Mouse (Mus musculus): Measurements from ENCODE around the gene Dpm2. TPM values are rescaled to one million over a fixed set of nuclear protein-coding genes. Genes with fewer than 3 reads are reported as not detected.

The Dpm2 gene
- total RNA-seq, 2 experiments from 2014 or later: 36.4 to 41.9 TPM

DNA sequence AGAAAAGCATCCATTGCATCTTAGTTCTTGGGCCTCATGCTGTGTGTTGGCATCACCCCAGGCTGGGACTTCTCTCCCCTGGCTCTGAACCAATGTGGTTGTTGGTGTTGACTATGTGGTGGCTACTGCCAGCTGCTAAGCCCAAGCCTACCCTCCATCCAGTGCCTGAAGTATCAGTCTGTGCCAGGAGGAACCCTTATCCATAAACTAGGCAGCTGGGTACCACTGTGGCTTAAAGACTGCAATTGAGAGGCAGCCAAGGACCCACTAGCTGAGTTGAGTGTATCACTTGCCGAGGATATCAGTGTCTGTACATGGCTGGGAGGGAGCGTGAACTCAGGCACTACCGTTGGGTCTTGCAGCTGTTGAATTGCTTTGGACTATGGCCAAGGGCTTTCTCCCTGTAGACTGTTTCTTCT lies 27.6 kb upstream of the Dpm2 start:
- DNase-seq (ENCODE audit: low spot score in 2 of 2): no peak

DNA sequence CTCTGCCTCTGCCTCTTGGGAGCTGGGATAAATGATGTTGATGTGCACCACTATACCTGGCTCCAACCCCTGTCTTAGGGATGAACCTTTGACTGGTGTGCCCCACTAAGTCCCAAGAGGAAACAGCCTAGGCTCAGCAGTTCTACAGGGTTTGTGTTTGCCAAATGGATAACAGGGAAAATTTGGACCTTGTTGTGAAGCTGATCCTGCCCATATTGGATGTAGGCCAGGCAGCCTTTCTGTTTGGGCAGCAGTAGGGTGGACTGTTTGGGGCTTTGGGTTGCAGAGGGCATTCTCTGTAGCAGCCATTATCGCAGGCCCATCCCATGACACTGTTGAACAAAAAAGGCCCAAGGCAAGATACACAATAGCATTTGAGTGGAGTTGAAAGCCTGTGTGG lies 23.7 kb upstream of the Dpm2 start:
- no peak for DNase-seq (ENCODE audit: low spot score in 2 of 2)

GRCm38 (mm10) chr2:32547380-32547779 lies 23.3 kb upstream of the Dpm2 start:
- no peak for DNase-seq (ENCODE audit: low spot score in 2 of 2)

GRCm38 (mm10) chr2:32547964-32548739 lies 22.5 kb upstream of the Dpm2 start:
- peak in 1 of 2 experiments; percentile 53 for DNase-seq (ENCODE audit: low spot score in 2 of 2)

DNA sequence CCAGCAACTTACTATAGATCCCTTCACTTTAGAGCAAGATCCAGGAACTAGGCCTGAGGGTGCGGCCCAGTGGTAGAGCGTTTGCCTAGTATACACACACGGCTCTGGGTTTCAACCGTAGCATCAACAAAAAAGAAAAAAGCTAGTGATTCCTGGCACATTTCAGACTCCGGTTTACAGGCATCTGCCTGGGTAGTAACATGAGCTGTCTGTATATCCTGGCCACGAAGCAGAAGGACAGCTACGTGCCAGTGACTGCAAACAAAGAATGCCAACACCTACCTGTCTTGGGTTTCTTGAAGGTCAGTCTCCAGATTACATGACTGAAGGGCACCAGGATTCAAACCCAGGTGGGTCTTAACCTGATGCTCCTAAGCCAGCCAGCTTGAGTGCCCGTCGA lies 21.5 kb upstream of the Dpm2 start:
- no peak for DNase-seq (ENCODE audit: low spot score in 2 of 2)

DNA sequence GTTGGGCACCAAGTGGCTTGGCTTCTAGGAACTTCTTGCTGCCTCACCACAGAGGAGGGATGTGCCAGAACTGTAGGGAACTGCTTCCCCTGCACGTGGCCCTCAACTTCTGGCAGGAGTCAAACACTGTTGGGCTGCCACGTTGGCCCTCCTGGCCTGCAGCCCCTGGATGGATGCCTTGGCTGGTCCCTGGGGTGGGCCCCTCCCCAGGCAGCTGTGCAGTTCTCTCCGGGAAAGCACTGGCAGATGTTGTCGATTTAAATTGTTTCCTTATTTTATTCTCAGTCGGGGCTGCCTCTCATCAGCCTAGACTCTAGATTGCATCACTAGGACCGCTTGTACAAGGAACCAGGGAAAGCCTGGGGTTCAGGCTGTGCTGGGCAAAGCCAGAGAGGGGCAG lies 20.9 kb upstream of the Dpm2 start:
- DNase-seq (ENCODE audit: low spot score in 2 of 2): peak; percentile 87

DNA sequence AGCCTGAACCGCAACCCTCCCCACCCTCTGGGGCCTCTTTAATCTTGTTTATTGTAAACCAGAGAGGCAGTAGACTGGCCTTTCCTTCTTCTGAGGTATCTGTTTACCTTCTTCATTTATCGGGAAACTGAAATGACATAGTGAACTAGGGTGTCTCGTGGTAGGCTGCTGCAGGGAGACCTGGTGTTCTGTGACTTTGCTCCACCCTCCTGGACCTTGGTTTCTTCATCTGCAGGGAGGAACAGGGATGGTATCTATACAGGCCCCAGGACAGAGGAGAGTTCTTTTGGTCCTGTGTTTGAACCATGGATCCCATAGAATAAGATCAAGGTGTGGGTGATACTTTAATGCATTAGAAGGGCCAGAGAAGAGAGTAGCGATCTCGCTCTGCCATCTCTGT lies 19.4 kb upstream of the Dpm2 start:
- DNase-seq (ENCODE audit: low spot score in 2 of 2): no peak

- DNase-seq (ENCODE audit: low spot score in 2 of 2): no peak
Observed at GRCm38 (mm10) chr2:32553592-32554148, 17.0 kb upstream of the Dpm2 start.

DNA sequence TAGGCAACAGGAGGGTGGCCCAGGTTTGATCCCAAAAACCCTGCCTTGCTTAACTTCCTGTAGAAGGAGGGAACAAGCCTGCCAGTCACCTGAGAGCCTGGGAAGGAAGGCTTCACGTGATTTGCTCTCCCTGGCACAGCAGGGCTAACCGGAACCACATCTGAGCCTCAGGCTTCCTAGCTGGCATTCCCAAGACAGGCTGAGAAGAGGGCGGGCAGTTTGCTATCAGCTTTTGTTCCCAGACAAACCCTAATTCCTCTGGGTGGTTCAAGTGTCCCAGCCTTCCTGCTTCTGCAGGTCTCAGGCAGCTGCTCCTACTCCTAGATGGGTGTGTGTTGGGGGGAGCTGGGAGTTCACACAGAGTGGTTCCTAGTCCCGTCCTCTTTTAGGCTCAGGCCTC lies 15.2 kb upstream of the Dpm2 start:
- no peak for DNase-seq (ENCODE audit: low spot score in 2 of 2)

- DNase-seq (ENCODE audit: low spot score in 2 of 2): no peak
Observed at GRCm38 (mm10) chr2:32556019-32556418, 14.6 kb upstream of the Dpm2 start.

DNA sequence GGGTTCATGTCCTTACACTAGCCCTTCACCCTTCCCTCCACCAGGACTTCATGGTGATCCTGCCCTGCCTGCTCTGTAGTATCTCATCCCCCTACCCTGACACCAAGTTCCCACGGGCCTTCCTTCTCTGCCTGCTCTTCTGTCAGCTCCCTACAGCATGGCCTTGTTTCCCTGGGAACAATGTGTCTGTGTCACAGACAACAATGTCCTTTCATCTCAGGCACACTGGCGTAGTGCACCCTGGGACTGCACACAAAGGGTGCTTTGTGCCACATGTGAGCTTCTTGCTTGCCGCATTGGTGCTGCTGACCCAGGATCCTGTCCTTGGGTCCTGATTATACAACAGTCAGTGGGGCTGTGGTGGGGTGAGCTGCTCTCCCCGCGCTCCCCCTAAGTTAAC lies 11.1 kb upstream of the Dpm2 start:
- DNase-seq (ENCODE audit: low spot score in 2 of 2): no peak

- peak in 1 of 2 experiments; percentile 66 for DNase-seq (ENCODE audit: low spot score in 2 of 2)
Observed at GRCm38 (mm10) chr2:32566536-32567063, 4.1 kb upstream of the Dpm2 start.

DNA sequence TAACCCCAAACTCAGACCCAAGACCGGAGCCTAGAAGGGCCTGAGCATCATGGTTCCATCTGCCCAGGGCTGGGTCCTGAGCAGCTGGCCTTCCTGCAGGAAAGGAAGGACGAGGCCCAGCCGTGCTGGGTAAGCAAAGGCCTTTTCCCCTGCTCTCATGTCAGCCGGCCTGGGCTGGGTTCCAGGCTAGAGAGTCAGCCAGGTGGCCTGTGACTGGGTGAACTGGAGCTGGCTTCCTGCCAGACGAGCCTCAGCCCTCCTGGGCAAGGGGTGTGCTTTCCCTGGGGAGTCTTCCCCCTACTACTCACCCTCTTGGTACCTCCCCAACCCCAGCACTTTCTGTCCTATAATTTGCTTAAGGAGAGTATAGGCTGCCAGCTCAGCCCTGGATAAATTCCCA lies 2.5 kb upstream of the Dpm2 start:
- DNase-seq (ENCODE audit: low spot score in 2 of 2): no peak

GRCm38 (mm10) chr2:32568941-32569340 lies 1.7 kb upstream of the Dpm2 start:
- DNase-seq (ENCODE audit: low spot score in 2 of 2): no peak

DNA sequence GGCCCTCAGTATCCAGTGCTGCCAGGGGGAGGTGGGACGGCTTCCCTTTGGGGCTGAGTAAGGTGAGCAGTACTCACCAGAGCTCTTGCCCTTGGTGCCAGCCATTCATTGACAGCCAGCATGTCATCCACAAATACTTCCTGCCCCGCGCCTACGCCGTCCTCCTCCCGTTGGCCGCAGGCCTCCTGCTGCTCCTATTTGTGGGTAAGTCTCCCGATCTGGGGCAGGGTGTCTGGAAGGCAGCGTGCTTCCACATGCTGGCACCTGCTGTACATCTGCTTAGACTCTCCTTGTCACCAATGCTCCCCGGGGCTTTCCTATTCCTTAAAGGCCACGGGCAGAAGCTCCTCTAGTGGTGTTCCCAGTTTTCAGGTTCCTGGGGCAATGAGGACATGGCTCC lies 1.5 kb downstream of the Dpm2 start:
- no peak for DNase-seq (ENCODE audit: low spot score in 2 of 2)

DNA sequence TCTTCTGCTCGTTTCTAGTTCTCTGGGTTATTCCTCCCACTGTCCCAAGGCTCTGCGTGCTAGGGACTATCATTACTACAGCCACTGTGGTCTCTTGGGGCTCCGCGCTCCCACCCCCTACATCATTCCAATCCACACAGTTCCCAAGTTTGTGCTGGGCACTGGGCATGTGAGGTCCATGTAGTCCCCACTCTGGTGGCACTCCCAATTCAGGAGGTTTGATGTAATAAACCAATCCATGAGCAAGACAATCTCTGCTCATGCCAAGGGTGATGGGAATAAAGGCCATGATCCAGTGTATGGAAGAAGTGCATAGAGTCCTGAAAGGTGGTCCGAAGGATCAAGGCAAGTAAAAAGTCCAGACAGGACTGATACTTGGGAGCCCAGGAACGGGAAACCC lies 3.8 kb downstream of the Dpm2 start, which contains the start of gene Pip5kl1:
Gene Pip5kl1 (plus strand): TSS at position 301 of the 400 bp plus-strand sequence.
- DNase-seq (ENCODE audit: low spot score in 2 of 2): no peak

GRCm38 (mm10) chr2:32574901-32575585 lies 4.4 kb downstream of the Dpm2 start:
- no peak for DNase-seq (ENCODE audit: low spot score in 2 of 2)

DNA sequence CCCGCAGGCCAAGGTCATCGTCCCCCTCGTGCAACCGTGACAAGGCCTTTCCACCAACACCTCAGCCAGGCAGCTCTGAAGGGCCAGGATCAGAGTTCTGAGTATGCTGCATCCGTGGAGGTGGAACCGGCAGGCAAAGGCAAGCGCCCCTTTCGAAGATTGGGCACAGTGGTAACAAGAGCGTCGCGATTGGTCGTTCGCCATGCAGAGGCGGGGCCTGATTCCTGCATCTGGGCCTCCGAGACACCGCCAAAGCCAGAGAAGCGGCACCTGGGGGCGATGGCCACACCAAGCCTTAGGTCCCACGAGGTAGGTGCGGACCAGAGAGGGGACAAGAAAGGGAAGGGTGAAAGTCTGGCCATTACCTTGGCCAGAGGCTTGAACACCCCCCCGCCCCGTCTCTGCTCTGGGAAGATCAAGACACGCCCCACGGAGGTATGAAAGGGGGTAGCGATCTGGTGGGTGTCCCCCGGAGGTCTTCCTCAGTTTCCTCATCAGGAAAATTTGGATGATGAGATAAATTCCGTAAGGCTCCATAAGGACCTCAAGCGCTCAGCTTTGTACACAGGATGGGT lies 5.0 kb downstream of the Dpm2 start, which contains the start of gene 9430097D07Rik:
Gene 9430097D07Rik (minus strand): TSS at position 99 of the 575 bp plus-strand sequence.
- DNase-seq (ENCODE audit: low spot score in 2 of 2): no peak

DNA sequence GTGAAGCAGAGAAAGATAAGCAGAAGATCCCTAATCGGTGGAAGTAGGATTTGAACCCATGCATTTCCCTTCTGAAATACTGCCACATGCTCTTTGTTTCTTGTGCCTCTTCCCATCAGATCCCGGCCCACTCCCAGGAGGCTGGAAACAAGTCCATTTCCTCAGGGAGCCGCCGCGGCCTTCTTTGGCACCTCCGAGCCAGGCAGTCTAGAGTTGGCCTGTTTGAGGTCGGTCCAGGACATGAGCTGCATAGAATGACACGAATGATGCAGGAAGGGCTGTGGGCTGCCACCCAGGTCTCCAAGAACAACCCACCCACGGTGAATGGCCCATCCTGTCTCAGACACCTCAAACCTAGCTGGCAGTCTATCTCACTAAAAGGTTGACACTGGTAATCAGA lies 5.9 kb downstream of the Dpm2 start:
- no peak for DNase-seq (ENCODE audit: low spot score in 2 of 2)

DNA sequence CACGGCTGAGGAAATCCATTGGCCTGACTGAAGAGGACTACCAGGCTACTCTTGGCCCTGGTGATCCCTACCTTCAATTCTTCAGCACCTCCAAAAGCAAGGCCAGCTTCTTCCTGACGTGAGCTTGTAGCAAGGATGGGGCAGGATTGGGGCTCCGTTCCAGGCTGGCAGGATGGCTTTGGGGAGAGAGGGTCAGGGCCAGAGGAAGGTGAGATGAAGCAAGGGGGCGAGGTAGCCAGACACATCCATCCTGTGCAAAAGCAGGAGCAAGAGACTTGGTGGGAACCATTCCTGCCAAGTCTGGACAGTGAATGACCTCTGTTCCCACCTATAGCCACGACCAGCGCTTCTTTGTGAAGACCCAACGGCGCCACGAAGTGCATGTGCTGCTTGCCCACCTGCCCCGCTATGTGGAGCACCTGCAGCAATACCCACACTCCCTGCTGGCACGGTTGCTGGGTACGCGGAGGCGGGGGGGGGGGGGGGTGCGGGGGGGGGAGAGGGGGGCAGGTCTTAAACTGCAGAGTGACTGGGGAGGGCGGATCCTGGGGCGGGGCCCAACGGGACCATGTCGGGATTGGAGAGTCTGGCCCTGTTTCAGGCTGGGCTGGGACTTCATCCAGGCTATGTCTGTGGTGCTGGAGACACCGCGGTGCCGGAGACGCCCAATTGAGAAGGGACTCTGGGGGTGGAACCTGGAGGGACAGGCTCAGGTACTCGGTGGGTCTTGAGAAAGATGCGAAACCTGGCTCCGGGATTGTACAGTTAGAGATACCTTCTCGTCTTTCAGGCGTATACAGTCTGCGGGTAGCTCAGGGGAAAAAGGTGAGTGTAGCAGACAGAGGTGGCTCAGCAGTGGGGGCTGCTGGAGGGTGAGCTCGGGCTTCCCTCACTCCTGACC lies 7.7 kb downstream of the Dpm2 start:
- DNase-seq (ENCODE audit: low spot score in 2 of 2): no peak
